Mouse (Mus musculus): ENCODE results near the gene Pla2g6.

Pla2g6 gene

DNA sequence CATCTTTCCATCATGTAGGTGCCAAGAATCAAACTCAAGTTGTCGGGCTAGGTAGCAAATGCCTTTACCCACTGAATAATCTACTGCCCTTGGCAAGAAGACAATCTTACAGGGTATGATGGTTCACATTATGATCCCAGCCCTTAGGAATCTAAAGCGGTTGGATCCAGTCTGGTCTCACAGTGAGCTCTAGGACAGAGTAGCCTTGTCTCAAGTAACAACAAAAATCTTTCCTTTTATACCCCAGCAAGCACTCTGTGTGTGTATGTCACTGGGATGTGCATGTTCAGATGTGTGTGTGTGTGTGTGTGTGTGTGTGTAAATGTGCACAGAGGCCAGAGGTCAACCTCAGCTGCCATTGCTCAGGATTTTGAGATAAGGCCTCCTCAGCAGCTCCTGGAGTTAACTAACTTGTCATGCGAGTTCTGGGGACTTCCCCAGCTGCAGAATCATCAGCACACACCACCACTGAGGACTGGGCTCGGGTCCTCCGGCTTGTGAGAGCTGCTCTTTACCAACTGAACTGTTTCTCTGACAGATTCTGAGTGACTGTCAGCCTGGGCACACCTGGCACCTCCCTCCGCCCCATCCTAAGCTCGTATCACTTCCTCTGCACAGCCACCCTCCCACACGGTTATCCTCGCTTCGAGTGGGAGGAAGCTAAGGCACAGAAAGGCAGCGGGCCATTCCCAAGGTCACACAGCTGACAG is 5.8 kb downstream of the Pla2g6 start:
- no peak for DNase-seq (ENCODE audit: low read depth, low spot score)

DNA sequence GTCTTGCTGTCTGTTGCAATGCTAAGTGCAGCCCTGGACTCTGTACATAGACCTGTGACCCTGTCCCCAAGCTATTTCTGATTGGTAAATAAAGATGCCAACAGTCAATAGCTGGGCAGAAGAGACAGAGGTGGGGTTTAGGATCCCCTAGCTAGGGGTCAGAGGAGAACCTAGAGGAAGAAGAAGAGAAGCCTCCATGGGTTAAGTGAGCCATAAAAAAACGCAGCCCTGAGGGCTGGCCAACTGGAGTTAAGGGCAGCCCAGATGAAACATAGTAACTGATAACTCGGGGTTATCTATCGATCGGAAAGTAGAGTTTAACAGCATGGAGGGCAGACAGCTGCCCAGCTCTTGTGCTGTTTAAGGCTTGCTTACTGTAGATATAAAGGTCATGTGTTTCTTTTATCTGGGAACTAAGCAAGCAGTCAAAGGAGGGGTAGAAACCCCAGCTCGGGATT is 6.4 kb downstream of the Pla2g6 start:
- DNase-seq (ENCODE audit: low read depth, low spot score): no peak

DNA sequence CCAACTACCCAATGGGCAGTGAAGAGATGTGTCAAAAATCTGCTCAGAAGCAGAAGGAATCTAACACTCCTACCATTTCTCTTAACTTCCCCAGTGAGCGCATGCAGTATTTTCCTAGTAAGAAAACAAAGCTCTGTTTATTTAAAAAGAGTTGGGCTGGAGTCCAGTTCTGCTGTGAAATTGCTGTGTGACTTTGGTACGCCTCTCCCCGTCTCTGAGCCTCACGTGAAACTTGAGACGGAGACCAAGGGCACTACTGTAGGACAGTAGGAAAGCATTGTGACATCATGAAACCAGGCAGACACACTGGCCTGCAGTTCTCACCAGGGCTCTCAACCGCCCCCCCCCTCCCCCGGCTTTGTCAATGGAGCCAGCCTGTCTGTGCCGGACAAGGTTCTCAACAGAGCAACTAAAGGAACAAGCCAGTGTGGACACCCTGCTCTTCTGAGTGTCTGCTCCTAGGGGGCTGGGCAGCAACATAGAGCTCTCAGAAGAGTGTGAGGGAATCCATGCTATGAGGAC is 14.3 kb downstream of the Pla2g6 start:
- DNase-seq (ENCODE audit: low read depth, low spot score): no peak

DNA sequence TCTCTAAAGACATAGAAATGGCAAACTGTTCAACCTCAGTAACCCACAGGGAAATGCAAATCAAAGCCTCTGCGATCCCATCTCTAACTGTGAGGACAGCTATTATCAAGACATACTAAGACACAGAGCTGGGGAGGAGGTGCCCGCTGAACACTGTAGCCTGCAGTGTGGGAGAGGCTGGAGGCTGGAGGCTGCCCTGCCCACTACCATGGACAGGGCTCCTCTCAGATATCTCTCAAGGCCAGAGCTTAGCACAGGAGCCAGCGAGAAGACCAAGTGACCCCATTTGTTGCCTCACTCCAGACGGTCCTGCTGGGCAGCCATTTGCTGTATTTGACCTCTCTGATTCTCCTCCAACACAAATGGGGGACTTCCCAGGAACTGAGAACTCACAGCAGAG is 20.3 kb downstream of the Pla2g6 start:
- no peak for DNase-seq (ENCODE audit: low read depth, low spot score)

DNA sequence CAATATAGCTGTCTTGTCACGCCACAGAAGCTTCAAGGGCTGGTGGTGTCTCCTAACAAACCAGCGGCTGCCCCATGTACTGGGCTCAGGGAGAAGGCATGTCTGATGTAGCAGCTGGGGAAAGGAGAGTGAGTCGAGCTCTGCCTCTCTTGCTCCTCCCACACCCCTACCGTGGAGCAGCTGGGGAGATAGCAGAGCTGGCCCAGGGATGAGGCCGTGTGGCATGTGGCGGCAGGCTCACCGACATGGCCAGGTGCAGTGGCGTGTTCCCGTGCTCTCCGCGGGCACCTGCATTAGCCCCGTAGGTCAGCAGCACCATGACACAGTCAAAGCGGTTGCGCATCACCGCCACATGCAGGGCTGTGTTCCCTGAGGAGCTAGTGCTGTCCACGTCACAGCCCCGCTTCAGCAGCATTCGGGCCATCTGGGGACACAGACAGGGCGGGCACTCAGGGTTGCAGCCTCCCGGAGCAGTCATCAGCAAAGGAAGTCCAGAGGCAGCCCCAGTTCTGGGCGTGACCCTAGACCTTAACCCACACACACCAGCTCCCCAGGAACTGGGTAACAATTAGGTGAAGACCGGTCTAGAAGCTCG is 22.1 kb downstream of the Pla2g6 start:
- DNase-seq (ENCODE audit: low read depth, low spot score): no peak

DNA sequence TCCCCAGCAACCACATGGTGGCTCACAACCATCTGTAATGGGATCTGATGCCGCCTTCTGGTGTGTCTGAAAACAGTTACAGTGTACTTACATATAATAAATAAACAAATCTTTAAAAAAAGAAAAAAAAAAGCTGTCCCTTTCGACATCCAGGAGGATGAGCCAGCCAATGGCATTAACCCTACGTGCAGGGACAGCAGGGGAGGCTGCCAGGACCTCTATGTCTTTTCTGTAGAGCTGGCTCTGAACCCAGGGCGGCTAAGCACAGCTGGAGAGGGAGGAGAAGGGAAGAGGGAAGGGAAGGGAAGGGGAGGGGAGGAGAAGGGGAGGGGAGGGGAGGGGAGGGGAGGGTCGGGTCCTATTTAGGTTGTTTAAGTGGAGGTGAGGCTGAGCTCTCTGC is 23.4 kb downstream of the Pla2g6 start:
- no peak for DNase-seq (ENCODE audit: low read depth, low spot score)

DNA sequence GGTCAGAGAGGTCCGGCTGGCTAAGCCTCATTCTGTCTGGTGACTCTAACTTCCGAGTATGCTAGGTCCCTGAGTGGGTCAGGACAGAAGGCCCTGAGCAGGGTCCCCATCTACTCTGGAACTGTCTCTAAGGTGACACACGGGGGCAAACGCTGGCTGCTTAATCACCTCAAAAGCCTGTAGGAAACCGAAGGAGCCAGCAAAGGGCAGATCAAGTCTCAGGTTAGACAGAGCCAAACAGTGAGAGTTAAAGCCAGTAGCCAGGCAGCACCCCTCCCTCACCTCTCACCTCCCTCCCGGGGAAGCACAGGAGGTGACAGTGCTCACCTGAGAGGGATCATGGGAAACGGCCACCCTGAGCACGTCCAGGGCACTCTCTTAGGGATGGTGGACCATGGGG is 24.5 kb downstream of the Pla2g6 start:
- DNase-seq (ENCODE audit: low read depth, low spot score): no peak

DNA sequence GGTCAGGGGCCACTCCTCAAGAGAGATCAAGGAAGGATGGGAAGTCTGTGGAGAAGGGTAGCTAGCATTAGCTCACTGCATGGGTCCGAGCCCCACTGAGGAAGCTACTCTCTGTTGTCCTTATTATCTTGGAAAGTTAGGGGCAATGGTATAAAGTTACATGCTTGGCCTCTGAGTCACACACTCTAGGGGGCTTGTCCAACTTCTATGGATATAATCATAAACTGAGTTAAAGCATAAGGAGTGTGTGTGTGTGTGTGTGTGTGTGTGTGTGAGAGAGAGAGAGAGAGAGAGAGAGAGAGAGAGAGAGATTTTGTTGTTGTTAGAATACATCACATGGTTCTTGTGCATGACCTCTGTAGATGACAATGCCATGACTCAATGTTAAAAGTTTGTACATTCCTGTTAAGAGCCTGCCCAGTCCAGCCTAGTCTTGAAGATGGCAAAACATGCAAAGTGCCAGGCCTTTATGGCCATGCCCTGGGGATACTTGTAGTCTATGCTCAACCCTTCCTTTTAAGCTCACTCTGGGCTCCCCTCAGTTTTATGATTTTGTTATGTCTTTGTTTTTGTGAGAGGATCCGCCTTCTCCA is 28.5 kb downstream of the Pla2g6 start:
- no peak for DNase-seq (ENCODE audit: low read depth, low spot score)

DNA sequence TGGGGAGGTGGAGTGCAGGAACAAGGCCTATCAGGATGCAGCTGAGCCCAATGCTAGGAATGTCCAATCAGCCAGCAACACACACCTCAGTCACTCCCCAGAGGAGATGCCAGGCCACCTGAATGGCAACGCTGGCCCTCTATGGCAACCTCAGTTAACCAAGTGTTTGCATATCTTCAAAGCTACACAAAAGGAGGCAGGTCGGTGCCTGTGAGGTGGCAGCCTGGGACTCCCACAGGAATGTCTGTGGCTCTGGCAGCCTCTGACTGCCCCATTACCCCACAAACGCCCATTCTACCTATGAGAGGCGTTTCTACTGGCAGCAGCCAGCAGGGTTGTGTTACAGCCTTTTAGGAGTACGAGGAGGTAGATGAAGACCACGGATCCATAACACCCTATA is 29.6 kb downstream of the Pla2g6 start:
- no peak for DNase-seq (ENCODE audit: low read depth, low spot score)

DNA sequence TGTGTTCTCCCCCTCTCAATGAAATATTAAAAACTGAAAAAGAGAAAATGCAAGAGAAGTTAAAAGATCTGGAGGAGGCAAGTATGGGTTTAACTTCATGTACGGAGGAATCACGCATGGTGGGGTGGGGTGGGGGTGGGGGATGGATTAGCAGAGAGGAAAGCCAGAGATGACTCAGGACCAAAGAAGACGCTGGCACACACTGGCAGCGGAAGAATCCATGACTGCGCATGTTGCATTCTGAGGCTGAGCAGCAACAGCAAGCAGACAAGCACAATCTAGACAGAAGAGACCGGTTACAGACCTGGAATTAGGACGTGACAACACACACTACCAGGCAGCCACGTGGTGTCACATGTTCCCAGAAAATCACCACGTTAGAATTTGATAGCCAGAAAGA is 35.4 kb downstream of the Pla2g6 start:
- no peak for DNase-seq (ENCODE audit: low read depth, low spot score)

DNA sequence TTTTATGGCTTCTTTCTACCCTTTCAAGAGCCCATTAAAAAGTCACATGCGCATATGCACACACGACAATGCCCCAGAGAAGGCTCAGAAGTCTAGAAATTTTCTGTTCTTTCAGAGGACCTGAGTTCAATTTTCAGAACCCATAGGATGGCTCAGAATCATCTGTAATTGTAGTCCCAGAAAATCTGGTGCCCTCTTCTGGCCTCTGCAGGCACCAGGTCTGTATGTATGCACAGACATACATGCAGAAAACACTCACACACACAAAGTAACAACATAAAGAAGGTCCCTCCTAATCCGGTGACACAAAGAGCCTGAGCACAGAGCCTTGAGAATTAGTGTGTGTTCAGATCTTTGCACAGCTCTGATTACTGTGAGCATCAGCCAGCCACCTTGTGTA is 37.9 kb downstream of the Pla2g6 start:
- DNase-seq (ENCODE audit: low read depth, low spot score): no peak

DNA sequence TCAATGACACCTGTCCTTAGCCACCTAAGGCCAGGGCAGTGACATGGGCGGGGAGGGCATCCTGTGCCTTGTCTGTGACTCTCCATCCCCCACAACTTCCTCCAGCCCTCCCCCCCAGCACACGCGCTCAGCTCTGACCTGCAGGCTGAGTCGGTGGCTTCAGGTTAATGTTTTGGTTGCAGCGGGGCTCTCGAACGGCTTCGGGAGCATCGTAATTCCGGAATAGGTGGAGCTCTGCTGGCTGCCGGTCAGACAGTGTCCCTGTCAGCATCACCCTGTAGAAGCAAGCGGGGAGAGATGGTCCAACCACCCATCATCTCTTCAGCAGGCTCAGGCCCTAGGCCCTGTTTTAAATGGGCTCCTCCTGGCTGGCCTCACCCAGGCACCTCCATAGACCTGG is 38.7 kb downstream of the Pla2g6 start:
- no peak for DNase-seq (ENCODE audit: low read depth, low spot score)

DNA sequence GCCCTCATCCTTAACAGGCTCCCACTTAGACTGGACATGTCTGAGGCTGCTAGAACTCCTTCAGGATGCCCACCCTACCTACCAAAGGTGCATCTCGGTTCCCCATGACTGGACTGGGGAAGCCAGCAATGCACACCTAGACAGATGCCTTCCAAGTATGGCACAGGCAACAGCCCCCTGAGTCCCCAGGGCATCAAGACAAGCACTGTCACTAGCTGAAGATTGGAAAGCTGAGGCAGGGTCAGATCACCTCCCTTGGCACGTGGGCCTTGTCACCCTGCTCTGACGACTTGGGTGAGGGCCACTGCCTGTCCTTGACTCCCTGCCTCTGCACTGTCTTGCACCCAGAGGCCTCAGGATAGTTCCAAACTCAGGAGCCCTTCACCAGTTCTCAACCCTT is 39.8 kb downstream of the Pla2g6 start:
- DNase-seq (ENCODE audit: low read depth, low spot score): no peak

DNA sequence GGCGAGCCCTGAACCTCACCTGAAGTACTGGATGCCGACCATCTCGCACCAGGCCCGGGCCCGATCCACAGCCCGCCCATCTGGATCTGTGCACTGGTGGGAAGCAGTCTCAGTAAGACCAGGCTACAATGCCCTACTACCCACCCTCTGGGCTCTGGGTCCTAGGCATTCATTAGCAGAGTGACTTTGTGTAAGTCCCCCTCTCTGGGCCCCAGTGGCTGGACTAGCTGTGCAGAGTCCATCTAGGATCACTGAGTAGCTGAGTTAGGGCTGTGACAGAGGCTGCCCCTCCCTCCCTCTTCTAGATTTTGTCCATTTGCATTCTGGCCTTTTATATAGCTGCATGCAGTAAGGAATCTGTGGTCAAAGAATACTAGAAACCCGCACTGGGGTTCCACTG is 41.1 kb downstream of the Pla2g6 start:
- no peak for DNase-seq (ENCODE audit: low read depth, low spot score)

DNA sequence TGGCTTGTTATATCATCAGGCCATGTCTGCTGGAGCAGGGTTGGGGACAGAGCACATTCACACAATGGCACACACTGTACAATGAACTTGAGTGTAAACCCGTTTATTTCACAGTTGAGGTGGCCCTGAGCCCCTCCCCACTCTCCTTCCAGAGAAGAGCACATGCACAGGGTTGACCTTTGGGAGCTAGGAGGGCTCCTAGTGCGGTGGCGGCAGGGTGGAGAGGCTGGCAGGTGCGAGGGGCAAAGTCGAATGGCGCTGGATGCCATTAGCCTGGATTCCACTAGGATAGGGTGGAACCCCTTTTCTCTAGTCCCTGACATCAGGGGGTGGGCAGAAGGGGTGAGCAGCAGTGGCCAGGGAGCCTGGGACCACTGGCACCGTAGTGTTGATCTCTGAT is 42.0 kb downstream of the Pla2g6 start:
- no peak for DNase-seq (ENCODE audit: low read depth, low spot score)

DNA sequence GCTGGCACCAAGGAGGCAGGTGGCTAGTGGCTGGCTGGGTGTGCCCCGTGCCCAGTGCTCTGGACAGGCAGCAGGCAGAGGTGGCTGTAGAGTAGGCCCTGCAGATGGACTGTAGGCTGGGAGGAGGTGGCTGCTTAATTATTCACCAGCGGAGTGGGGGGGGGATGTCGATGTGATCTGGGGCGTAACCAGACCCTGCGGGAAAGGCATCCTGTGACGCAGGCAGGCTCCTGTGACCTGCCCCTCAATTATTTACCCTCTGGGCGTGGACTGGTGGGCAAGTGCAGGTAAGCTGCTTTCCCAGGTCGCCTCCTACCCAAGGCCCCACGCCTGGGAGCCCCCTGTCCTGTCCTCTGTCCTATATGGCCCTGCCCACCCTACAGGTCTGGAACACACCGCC is 42.8 kb downstream of the Pla2g6 start, which contains the start of gene Baiap2l2:
Gene Baiap2l2, minus strand, starts transcription at position 139 of the 400 bp plus-strand sequence.
- no peak for DNase-seq (ENCODE audit: low read depth, low spot score)

DNA sequence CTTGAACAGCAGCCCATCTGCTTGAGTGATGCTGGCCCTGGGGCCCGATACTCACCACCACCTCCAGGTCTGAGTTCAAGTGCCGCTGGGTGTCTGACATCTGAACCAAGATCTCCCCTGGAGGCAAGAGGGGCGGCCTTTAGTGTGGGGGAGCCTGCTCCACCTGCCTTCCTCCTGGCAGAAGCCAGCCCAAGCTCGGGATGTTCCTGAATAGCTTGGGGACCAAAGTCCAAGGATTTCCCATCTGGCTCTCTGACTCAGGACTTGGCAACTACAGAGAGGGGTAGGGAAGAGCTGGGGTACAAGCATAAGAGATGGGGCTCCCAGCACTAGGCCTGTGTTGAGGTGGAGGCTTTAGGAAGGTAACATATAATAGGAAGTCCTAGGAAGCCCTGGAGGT is 44.8 kb downstream of the Pla2g6 start:
- no peak for DNase-seq (ENCODE audit: low read depth, low spot score)

DNA sequence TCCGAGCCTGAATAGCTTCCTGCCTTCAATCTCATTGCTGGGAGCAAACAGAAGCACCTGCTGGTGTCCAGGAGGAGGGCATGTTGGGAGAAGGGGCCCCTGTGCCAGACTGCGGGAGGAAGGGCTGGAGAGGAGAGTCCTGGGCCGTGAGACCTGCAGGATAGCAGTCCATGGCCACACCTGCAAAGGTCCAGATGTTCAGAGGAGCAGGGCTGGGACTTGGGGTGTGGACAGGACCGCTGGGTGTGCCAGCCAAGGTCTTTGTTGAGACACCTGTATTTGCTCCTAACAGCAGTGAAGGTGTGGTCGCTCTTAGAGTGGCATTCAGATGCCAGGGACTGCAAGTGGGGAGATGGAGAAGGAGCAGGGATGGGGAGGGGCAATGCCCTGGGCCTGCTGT is 45.8 kb downstream of the Pla2g6 start:
- no peak for DNase-seq (ENCODE audit: low read depth, low spot score)

DNA sequence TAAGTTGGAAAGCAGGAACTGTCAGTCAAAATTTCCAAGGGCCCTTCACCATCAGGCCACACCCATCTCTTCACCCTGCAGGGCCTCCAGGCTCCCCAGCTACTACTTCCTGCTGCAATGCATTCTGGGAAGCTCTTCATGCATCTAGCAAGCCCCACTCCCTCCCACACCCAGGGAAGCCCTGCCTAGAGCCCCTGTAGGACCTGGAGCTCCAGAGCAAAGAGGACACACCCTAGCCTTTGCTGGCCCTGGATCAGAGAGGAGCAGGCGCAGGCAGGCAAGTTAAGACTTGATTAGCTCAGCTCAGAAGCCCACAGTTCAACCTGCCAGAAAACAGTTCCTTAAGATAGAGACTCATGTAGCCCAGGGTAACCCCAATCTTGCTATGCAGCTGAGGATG is 46.8 kb downstream of the Pla2g6 start:
- no peak for DNase-seq (ENCODE audit: low read depth, low spot score)

DNA sequence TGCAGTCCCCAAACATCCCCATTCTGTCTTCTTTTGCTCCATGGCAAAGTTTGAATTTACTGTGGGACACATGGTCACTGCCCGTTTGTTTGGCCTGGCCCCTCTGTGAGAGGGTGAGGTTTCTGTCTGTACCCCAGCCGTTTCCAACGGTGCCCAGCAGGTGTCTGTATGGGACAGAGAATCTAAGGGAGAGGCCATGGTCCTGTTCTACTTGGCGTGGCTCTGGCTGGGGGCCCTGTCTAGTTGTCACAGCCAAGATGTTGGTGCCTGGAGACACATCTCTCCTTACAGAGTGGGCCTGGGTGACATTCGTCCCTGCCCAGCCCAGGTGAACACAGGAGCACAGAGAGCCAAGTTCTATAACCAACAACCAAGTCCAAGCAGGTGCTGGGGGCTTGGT is 47.3 kb downstream of the Pla2g6 start:
- no peak for DNase-seq (ENCODE audit: low read depth, low spot score)

DNA sequence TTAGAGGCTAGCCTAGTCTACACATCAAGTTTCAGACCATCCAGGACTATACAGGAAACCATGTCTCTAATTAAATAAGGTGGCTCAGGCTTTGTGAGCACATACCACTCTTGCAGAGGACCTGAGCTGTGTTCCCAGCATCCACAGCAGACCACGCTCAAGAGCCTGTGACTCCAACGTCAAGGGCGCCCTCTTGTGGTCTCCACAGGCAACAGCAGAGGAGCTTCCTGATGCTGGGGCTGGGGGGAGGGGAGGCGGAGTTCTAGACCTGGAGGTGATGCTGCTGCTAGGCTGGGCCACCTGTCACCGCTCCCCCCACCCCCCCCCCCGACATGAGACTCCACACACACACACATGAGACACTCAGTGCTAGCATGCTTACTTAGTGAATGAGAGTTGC is 48.0 kb downstream of the Pla2g6 start:
- DNase-seq (ENCODE audit: low read depth, low spot score): no peak

DNA sequence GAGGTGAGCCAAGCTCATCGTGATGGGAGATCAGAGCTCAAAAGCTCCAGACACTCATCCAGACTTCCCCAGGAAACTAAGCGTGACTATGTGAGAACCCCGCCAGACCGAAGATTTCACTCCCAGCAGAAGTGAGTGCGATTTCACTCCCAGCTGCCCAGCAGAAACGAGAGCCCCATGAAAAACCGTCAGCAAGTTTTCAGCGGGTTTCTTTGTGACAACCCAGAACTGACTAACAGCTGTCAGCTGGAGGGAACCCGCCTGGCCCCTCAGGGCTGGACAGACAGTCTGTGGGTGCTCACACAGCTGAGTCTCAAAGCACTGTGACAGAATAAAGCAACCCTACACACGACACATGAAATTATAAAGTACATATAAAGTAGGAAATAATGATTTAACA is 50.5 kb downstream of the Pla2g6 start:
- DNase-seq (ENCODE audit: low read depth, low spot score): no peak

DNA sequence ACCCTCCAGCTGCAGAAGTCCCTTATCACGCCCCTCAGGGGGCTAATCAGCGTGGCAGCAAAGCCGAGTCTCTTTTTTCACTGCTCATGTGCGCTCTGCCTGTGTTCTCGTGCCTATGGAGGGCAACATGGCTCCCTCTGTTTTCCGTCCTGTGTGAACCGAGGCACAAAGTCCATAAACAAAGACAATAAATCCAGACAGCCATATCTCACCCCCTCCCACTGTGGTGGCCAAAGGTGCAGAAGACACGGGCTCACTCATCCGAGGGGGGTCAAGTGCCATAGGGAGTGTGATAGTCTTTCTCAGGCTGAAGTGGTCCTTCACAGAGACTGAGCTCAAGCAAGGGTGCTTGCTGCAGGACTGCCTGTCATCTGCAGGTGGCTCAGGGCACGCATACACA is 55.2 kb downstream of the Pla2g6 start:
- DNase-seq (ENCODE audit: low read depth, low spot score): no peak
